Mouse (Mus musculus) megakaryocyte-erythroid progenitor cell, adult 5-6 weeks (primary cell): ENCODE data around the gene Tff2. TPM values are rescaled to one million over a fixed set of nuclear protein-coding genes. Genes with fewer than 3 reads are reported as not detected.

Experiments used
- ATAC-seq: replicated peaks from 2 replicates; pipeline ENCODE4 v1.8.0; 2016; ENCODE audit warnings: mild to moderate bottlenecking, inconsistent platforms; ENCODE audit not compliant: severe bottlenecking, poor library complexity, low FRiP score, low TSS enrichment
- total RNA-seq, 2 experiments: library from RNA; stranded (forward) in 1 of 2; stranded (reverse) in 1 of 2; fragments of 200-1000, 215-1000 nt in 1 of 2; fragments of >200 nt in 1 of 2; fragmentation: Nextera tagmentation in 1 of 2; gene quantifications; 2 replicates each; pipeline ENCODE4 v1.2.3; 2014 to 2017

The Tff2 gene
- total RNA-seq, 2 experiments from 2014 or later: not detected

DNA sequence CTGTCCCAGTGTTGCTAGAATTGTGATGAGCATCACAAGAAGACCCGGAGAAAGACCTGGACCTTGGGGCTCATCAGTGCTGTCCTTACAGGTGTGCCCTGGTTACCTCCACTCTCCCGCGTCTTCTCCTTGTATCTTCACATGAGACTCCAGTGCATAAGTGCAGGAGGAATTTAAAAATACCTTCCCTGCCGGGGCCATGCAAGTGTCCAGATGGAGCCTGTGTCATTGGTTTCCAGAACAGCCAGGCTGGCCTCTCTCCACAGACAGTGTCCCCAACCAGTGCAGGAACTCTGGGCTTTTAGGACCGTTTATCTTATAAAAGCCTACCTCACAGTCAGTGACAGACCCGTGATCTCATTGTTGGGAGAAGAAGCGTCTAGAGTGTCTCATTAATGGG lies 48.5 kb downstream of the Tff2 start:
- no peak for ATAC-seq

DNA sequence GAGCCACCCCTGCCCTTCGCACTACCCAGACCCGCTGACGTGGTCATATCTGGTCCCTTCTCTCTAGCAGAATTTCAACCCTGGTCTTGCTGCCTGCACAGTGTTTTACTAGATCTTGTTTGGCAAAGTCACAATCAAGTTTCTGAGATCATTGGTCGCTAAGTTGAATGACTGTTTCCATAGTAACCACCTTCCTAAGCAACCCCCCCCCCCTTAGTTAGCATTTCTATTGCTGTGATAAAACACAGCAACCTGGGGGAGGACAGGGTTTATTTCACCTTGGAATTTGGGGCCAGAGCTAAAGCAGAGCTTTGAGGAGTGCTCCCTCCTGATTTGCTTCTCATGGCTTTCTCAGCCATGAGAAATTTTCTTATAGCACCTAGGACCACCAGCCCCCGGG lies 49.3 kb downstream of the Tff2 start:
- no peak for ATAC-seq

Other genes with a start within 250 kb of the Tff2 start
- gene Glp1r, start 242.5 kb downstream of the Tff2 start, total RNA-seq (2014; fragmentation: Nextera tagmentation): not detected in 2 replicates
- gene Glp1r, start 242.5 kb downstream of the Tff2 start, total RNA-seq (2017): not detected in 2 replicates
- gene Umodl1, start 189.6 kb downstream of the Tff2 start, total RNA-seq (2014; fragmentation: Nextera tagmentation): not detected in 2 replicates
- gene Umodl1, start 189.6 kb downstream of the Tff2 start, total RNA-seq (2017): not detected in 2 replicates
- 5.4 and 8.5 TPM in 2 replicates for gene Abcg1, start 86.6 kb downstream of the Tff2 start, total RNA-seq (2014; fragmentation: Nextera tagmentation)
- 5.1 and 9.6 TPM in 2 replicates for gene Abcg1, start 86.6 kb downstream of the Tff2 start, total RNA-seq (2017)
- gene Tff3, start 14.6 kb downstream of the Tff2 start, total RNA-seq (2014; fragmentation: Nextera tagmentation): not detected in 2 replicates
- not detected in 2 replicates for gene Tff3, start 14.6 kb downstream of the Tff2 start, total RNA-seq (2017)
- not detected in 2 replicates for gene Tff1, start 21.0 kb upstream of the Tff2 start, total RNA-seq (2014; fragmentation: Nextera tagmentation)
- not detected in 2 replicates for gene Tff1, start 21.0 kb upstream of the Tff2 start, total RNA-seq (2017)
- 0.35 and 2.6 TPM in 2 replicates for gene Tmprss3, start 54.7 kb upstream of the Tff2 start, total RNA-seq (2014; fragmentation: Nextera tagmentation)
- gene Tmprss3, start 54.7 kb upstream of the Tff2 start, total RNA-seq (2017): 0.42 TPM in 1 of 2 replicates, not detected in the other
- 42.5 and 53.9 TPM in 2 replicates for gene Ubash3a, start 63.6 kb upstream of the Tff2 start, total RNA-seq (2014; fragmentation: Nextera tagmentation)
- gene Ubash3a, start 63.6 kb upstream of the Tff2 start, total RNA-seq (2017): 34.0 and 45.9 TPM in 2 replicates
- gene Rsph1, start 133.1 kb upstream of the Tff2 start, total RNA-seq (2014; fragmentation: Nextera tagmentation): 6.8 TPM in 1 of 2 replicates, not detected in the other
- gene Rsph1, start 133.1 kb upstream of the Tff2 start, total RNA-seq (2017): 0.95 TPM in 1 of 2 replicates, not detected in the other
- 7.8 and 13.8 TPM in 2 replicates for gene Slc37a1, start 142.5 kb upstream of the Tff2 start, total RNA-seq (2014; fragmentation: Nextera tagmentation)
- gene Slc37a1, start 142.5 kb upstream of the Tff2 start, total RNA-seq (2017): 3.6 and 8.6 TPM in 2 replicates
- 1.4 and 3.2 TPM in 2 replicates for gene Pde9a, start 241.9 kb upstream of the Tff2 start, total RNA-seq (2014; fragmentation: Nextera tagmentation)
- not detected in 2 replicates for gene Pde9a, start 241.9 kb upstream of the Tff2 start, total RNA-seq (2017)